Mouse (Mus musculus) lung, adult 2 months (tissue): Measurements from ENCODE around the gene Dnajc28.

Experiments used
- CTCF ChIP-seq: fragments of 200-500 bp; IDR thresholded peaks from 2 replicates; pipeline ENCODE4 v1.5.1; 2011; ENCODE audit warnings: mild to moderate bottlenecking, low read length, control low read depth; ENCODE audit not compliant: insufficient read depth
- POLR2A ChIP-seq: fragments of 200-500 bp; IDR thresholded peaks from 2 replicates; pipeline ENCODE4 v1.6.1; 2011; ENCODE audit warnings: low read depth, mild to moderate bottlenecking, control low read depth, low read length, borderline replicate concordance; ENCODE audit errors: extremely low read depth

- TF ChIP-seq POLR2A (no peak), CTCF (no peak)
Measured at GRCm38 (mm10) chr16:91566002-91566401, 52.8 kb downstream of the Dnajc28 start.
